Mouse (Mus musculus) midbrain, embryonic 14.5 days (tissue): ENCODE measurements at regions not wholly inside any gene's neighbourhood (a gene's known extent, or its start where the extent isn't known, plus 50 kb on each side); places are given as distances from the start of the nearest gene placed in this dataset.

Experiments
- ATAC-seq: fragments of 200-750 bp; cut with Nextera tagmentation; 2 replicates; pipeline ENCODE4 v1.8.0; 2017; ENCODE audit warnings: moderate number of reproducible peaks, moderate library complexity; ENCODE audit not compliant: low FRiP score, low TSS enrichment
- DNase-seq: peaks from one replicate; pipeline ENCODE4 v3.0.0-alpha.2; 2015
- H3K27ac ChIP-seq: fragments of 300-500 bp; sonication (generic); replicated peaks from 2 replicates; pipeline ENCODE4 v1.5.1; 2014; ENCODE audit warnings: mild to moderate bottlenecking, low read depth, low read length, moderate library complexity
- H3K27me3 ChIP-seq: fragments of 300-500 bp; sonication (generic); 2 replicates; pipeline ENCODE4 v1.6.1; 2014; ENCODE audit warnings: low read length, control low read depth, mixed read lengths; ENCODE audit not compliant: control insufficient read depth, insufficient read depth
- H3K36me3 ChIP-seq: fragments of 300-500 bp; sonication (generic); 2 replicates; pipeline ENCODE4 v1.6.1; 2014; ENCODE audit warnings: low read length, control low read depth; ENCODE audit not compliant: control insufficient read depth, insufficient read depth
- H3K4me1 ChIP-seq: fragments of 300-500 bp; sonication (generic); 2 replicates; pipeline ENCODE4 v1.6.1; 2014; ENCODE audit warnings: mild to moderate bottlenecking, antibody characterized with exemption, low read length, control low read depth; ENCODE audit not compliant: control insufficient read depth, insufficient read depth
- H3K4me2 ChIP-seq: fragments of 300-500 bp; sonication (generic); 2 replicates; pipeline ENCODE4 v1.6.1; 2014; ENCODE audit warnings: mild to moderate bottlenecking, low read length, moderate library complexity
- H3K4me3 ChIP-seq: fragments of 300-500 bp; sonication (generic); replicated peaks from 2 replicates; pipeline ENCODE4 v1.5.1; 2014; ENCODE audit warnings: low read depth, low read length
- H3K9ac ChIP-seq: fragments of 300-500 bp; sonication (generic); replicated peaks from 2 replicates; pipeline ENCODE4 v1.6.1; 2014; ENCODE audit warnings: mild to moderate bottlenecking, low read length, moderate library complexity
- H3K9me3 ChIP-seq: fragments of 300-500 bp; sonication (generic); 2 replicates; pipeline ENCODE4 v1.6.1; 2016; ENCODE audit warnings: low read length, control low read depth, mixed read lengths; ENCODE audit not compliant: control insufficient read depth
- WGBS: fragments of 180-500 bp; shearing (Covaris S2); extraction: QIAGEN DNeasy Blood & Tissue Kit; methylation state at CpG from one replicate; pipeline ENCODE4 v1.1.7; 2014; 5-methylcytosine and 5-hydroxymethylcytosine counted together

DNA sequence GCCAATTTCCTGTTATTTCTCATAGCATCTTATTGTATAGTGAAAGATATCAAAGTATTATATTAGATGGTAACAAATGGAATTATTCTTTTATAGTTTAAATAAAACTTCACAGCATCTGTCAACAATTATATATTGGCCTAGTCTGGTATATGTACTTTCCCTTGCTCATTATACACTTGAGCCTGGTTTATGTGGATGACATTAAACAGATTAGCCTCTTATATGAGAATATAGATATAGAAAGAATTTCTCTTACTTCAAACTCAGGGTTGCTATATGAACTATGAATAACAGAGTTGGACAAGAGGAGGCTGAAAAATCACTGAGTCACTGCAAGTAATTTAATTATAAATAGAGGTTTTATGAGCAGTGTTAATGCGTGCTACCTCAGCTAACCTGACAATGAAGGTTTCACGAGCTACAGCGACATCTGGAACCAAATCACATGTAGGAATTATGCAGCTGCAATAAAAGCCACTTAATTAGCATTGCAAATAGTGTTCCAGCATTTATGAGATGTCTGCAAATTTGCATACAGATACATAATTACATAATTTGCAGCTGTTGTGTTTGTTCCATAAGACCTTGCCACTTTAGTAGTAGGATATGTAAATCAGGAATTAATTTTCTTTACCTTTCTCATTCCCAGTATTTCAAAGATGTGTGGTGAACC lies 452.9 kb upstream of the Frg1 start:
- H3K9ac ChIP-seq, result no peak overlapping the region
- H3K4me1 ChIP-seq, result no peaks in the 10 kb centered on the region
- 32% methylated on average over 3 of the region's 3 CpGs for WGBS
- H3K4me2 ChIP-seq, result no peak overlapping the region
- H3K27ac ChIP-seq, result no peak overlapping the region
- H3K27me3 ChIP-seq, result no peaks in the 10 kb centered on the region
- DNase-seq, result peak; percentile 57
- no peak for ATAC-seq
- no peaks in the 10 kb centered on the region for H3K9me3 ChIP-seq
- no peaks in the 10 kb centered on the region for H3K36me3 ChIP-seq
- H3K4me3 ChIP-seq, result no peak overlapping the region

DNA sequence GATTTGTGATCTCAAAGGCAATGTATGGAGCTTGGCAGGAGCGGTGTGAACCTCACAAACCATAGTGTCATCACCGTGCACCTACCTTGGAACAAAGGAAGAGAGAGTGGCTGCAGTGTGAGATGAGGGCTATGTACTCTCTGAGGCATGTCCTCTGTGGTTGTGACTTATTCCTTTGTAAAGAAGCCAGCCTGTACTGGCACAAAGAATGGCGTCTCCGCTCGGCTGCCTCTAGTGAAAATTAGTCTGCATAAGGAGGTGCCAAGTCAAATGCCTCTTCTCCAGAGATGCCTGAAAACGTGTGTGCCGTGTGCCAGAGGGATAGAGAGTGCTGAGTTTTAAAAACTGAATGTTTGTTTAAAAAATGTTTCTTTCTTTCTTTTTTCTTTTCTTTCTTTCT lies 444.0 kb upstream of the Frg1 start:
- Histone ChIP-seq H3K4me3 (no peak overlapping the region), H3K27ac (no peak overlapping the region), H3K9me3 (no peaks in the 10 kb centered on the region), H3K36me3 (no peaks in the 10 kb centered on the region), H3K27me3 (no peaks in the 10 kb centered on the region), H3K4me2 (no peak overlapping the region), H3K4me1 (no peaks in the 10 kb centered on the region), H3K9ac (no peak overlapping the region)
- WGBS, result 64% methylated on average over 7 of the region's 7 CpGs
- ATAC-seq, result no peak; the same call in 1 of the 2 replicates
- peak; percentile 28 for DNase-seq

DNA sequence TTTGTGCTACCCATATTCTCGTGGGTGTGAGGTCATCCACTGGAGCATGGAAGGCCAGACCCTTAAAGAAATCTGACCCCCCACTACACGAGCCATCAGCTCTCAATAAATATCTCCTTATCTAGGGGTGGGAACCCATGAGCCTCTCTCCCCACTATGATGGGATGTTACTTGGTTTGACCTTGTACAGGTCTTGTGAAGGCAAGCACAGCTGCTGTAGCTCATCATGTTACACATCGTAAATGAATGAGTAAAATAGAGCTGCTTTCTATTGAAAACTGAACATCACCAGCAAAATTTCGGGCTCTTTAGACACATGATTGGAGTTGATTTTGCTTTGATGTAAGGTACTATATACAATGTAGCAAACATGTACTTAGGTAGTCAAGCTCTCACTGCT lies 414.8 kb upstream of the Frg1 start:
- Histone ChIP-seq H3K4me2 (no peak overlapping the region), H3K36me3 (no peaks in the 10 kb centered on the region), H3K4me3 (no peak overlapping the region), H3K27me3 (no peaks in the 10 kb centered on the region), H3K9me3 (0 out of 2 replicates have a peak, but pooled peaks cover 3% of the 10 kb centered on the region), H3K27ac (no peak overlapping the region), H3K9ac (no peak overlapping the region), H3K4me1 (no peaks in the 10 kb centered on the region)
- WGBS, result 81% methylated on average over 4 of the region's 4 CpGs
- DNase-seq, result no peak
- ATAC-seq, result no peak

DNA sequence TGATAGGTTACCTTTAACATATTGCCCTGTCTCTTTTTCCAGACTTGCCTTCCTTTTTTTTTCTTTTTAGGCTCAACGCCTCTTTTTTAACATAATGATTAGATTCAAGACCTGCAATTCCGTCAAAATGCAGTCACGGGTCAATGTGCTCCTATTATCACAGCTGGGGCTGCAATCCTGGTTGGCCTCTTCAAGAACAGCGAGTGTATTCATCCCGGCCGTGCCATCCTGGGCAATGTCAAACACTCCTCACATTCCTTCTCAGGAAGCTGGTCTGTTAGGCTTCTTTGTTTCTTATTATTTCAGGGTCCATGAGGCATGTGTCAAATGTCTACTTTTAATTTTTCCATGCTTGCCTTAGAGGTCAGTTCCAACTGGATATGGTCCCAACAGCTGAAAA lies 413.5 kb upstream of the Frg1 start:
- Histone ChIP-seq H3K4me3 (no peak overlapping the region), H3K4me1 (no peaks in the 10 kb centered on the region), H3K4me2 (no peak overlapping the region), H3K36me3 (no peaks in the 10 kb centered on the region), H3K9me3 (0 out of 2 replicates have a peak, but pooled peaks cover 3% of the 10 kb centered on the region), H3K27ac (no peak overlapping the region), H3K27me3 (no peaks in the 10 kb centered on the region), H3K9ac (no peak overlapping the region)
- no peak for DNase-seq
- no peak for ATAC-seq
- WGBS, result 37% methylated on average over 6 of the region's 6 CpGs

DNA sequence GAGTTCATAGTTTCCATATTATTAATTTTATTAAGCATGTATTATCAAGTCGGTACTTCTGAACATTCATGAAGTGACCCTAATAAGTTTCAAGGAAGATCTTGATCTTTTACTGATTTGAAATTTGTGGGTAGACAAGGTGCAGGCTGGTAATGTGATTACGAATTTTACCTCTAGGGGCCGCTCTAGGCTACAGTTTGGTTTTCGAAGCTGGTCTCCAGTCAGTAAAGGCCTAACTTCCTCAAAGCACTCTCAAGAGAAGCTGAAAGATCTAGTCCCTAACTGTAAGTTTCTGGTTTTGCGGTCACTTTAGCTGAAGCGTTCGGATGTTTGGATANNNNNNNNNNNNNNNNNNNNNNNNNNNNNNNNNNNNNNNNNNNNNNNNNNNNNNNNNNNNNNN lies 408.1 kb upstream of the Frg1 start:
- 25% methylated on average over 7 of the region's 7 CpGs for WGBS
- H3K27me3 ChIP-seq, result no peaks in the 10 kb centered on the region
- no peak overlapping the region for H3K4me2 ChIP-seq
- H3K36me3 ChIP-seq, result no peaks in the 10 kb centered on the region
- H3K4me3 ChIP-seq, result no peak overlapping the region
- ATAC-seq (peak; percentile 17; the same call in 1 of the 2 replicates), DNase-seq (peak; percentile 84)
- no peaks in the 10 kb centered on the region for H3K9me3 ChIP-seq
- H3K27ac ChIP-seq, result no peak overlapping the region
- H3K9ac ChIP-seq, result no peak overlapping the region
- no peaks in the 10 kb centered on the region for H3K4me1 ChIP-seq

DNA sequence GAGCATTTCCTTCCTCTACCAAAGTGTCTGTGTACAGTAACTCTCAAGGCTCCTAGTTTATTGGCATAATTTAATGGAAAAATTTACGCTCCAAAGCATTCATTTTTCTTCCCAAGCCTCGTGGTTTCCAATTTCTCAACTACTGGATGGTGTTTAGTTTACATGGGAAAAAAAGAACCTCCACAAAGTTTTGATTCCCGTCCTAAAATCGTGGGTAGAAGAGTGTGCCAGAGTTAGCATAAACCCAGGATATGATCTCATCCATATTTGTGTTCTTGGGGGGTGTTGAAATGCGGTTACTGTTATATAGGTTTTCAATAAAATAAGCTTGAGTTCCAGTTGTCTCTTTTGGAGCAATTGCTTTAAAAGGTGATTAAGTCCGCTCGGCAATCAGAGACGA lies 406.2 kb upstream of the Frg1 start:
- no peak for DNase-seq
- H3K4me2 ChIP-seq, result no peak overlapping the region
- no peaks in the 10 kb centered on the region for H3K36me3 ChIP-seq
- no peak overlapping the region for H3K9ac ChIP-seq
- no peaks in the 10 kb centered on the region for H3K4me1 ChIP-seq
- whole genome bisulfite sequencing, result 87% methylated on average over 8 of the region's 8 CpGs
- no peak overlapping the region for H3K27ac ChIP-seq
- H3K27me3 ChIP-seq, result no peaks in the 10 kb centered on the region
- ATAC-seq, result no peak
- no peaks in the 10 kb centered on the region for H3K9me3 ChIP-seq
- no peak overlapping the region for H3K4me3 ChIP-seq

DNA sequence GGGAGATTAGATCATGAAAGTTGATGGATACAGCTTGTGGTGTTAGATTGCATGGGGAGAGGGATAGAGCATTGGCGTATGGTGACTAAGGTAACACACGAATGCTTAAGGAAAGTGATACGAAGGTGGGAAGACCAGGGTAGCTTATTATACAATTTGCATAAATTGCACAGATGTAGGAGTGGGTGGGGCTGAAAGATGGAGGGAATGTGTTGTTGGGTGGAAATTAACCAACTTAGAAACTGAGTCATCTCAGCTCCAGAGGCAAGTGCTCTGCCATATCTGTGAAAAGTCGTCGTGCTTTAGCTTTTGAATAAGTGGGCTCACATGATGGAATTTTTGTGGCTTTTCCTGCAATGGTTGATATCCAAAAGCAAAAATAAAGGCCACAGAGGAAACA lies 404.8 kb upstream of the Frg1 start:
- Histone ChIP-seq H3K36me3 (no peaks in the 10 kb centered on the region), H3K4me1 (no peaks in the 10 kb centered on the region), H3K4me2 (no peak overlapping the region), H3K27me3 (no peaks in the 10 kb centered on the region), H3K9ac (no peak overlapping the region), H3K9me3 (no peaks in the 10 kb centered on the region), H3K27ac (no peak overlapping the region), H3K4me3 (no peak overlapping the region)
- 93% methylated on average over 5 of the region's 5 CpGs for WGBS
- DNase-seq (no peak), ATAC-seq (no peak)

DNA sequence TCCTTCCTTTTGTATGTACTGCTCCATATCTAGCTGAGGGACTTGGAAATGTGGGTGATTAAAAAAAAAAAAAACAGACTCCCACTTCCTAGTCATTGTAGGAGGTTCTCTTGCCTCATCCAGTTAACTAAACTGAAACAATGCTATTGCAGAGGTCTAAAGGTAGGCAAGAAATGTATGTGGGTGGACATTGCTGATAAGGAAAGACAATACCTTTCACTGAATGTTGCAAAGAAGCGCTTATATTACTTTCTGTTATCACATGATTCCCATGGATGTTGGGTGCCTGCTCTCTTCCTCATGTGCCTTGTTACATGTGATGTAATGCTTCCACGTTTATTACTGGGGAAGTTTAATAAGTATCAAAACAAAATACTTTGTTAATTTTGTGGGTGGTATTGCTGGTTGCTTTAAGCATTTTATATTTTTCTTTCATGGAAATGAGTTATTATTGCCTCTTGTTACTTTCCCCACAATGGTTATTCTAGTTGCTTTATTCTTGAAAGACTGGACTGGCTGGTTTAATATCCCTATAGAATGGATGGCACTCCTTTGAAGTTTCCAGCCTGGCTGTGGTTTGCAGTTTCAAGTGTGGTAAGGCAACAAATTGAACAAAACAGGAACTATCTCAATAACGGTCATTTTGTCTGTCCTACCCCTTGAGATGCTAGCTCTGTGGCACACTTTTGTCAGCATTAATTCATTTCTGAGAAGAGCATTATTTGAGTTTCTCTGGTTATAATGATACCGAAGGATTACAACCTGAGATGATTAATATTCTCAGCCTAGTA lies 403.9 kb upstream of the Frg1 start:
- no peaks in the 10 kb centered on the region for H3K36me3 ChIP-seq
- no peak overlapping the region for H3K9ac ChIP-seq
- DNase-seq (no peak), ATAC-seq (no peak)
- H3K9me3 ChIP-seq, result no peaks in the 10 kb centered on the region
- H3K27ac ChIP-seq, result no peak overlapping the region
- no peak overlapping the region for H3K4me2 ChIP-seq
- no peaks in the 10 kb centered on the region for H3K27me3 ChIP-seq
- WGBS, result 83% methylated on average over 4 of the region's 4 CpGs
- H3K4me1 ChIP-seq, result no peaks in the 10 kb centered on the region
- H3K4me3 ChIP-seq, result no peak overlapping the region

DNA sequence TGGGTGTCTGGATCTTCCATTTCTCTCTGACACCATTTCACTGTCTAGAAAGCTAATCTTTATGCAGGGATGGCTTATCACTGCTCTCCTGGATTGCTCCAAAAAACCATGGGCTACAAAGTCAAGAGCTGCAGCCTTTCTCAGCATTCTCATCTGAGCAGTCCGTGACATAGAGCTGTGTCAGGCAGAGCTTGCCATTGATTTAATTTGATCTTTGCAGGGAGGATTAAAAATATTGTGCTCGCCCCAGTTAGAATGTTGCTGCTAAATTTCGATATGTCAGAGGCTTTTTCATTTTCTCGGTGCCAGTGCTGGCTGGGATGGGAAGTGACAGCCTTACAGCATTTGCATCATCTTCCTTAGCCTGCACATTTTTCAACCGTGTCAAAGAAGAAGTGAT lies 401.7 kb upstream of the Frg1 start:
- H3K27ac ChIP-seq, result no peak overlapping the region
- no peak overlapping the region for H3K4me3 ChIP-seq
- no peak overlapping the region for H3K4me2 ChIP-seq
- no peaks in the 10 kb centered on the region for H3K27me3 ChIP-seq
- H3K36me3 ChIP-seq, result no peaks in the 10 kb centered on the region
- ATAC-seq, result no peak
- no peaks in the 10 kb centered on the region for H3K4me1 ChIP-seq
- peak; percentile 38 for DNase-seq
- H3K9me3 ChIP-seq, result no peaks in the 10 kb centered on the region
- 33% methylated on average over 5 of the region's 5 CpGs for WGBS
- H3K9ac ChIP-seq, result no peak overlapping the region
